Mouse (Mus musculus): Measurements from ENCODE around the gene Nhsl1. TPM values are rescaled to one million over a fixed set of nuclear protein-coding genes. Genes with fewer than 3 reads are reported as not detected.
A peak's percentile ranks its signal among the peaks of the same experiment; 100 is the strongest.

Nhsl1 gene
- polyA plus RNA-seq, 1 experiment from 2014 or later = 8.2 TPM

DNA sequence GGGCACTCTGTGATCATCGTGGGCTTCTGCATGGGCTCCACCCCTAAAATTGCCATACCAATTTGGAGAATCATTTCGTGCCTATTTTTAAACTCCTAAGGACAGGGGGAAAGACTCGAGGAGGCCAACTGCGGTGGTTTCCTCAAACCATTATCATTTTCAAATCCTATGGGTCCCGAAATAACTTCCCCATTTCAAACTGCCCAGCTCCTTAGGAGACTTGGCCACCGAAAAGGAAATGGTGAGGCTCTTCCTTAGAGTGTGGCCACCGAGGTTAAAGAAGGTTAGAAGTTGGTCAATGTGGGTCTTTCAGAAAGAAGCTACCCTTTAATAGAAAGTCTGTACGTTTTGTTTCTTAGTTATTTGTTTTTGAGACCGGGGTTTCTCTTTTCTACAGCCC is 104.8 kb downstream of the Nhsl1 start:
- no peak for ATAC-seq (ENCODE audit: insufficient number of reproducible peaks, insufficient read depth, low FRiP score, low TSS enrichment, low read depth)
- Histone ChIP-seq H3K27me3 (no peaks in the 10 kb centered on the region), H3K4me3 (no peak overlapping the region), H3K36me3 (no peaks in the 10 kb centered on the region; the same call in 1 of the 2 replicates), H3K9ac (no peak overlapping the region), H3K9me3 (no peaks in the 10 kb centered on the region), H3K27ac (no peak overlapping the region; the same call in 1 of the 2 replicates), H3K4me2 (no peak overlapping the region), H3K4me1 (peaks cover 8% of the 10 kb centered on the region; the same call in 1 of the 2 replicates)
- 68% methylated on average over 9 of the region's 9 CpGs for WGBS

- no peak overlapping the region for H3K4me3 ChIP-seq
- 91% methylated on average over 9 of the region's 9 CpGs for WGBS
- H3K4me1 ChIP-seq = peaks cover 20% of the 10 kb centered on the region
- H3K9ac ChIP-seq = no peak overlapping the region
- H3K36me3 ChIP-seq = peaks cover 12% of the 10 kb centered on the region
- no peak overlapping the region for H3K4me2 ChIP-seq
- ATAC-seq (ENCODE audit: insufficient number of reproducible peaks, insufficient read depth, low FRiP score, low TSS enrichment, low read depth) = no peak
- H3K27me3 ChIP-seq = no peaks in the 10 kb centered on the region
- no peaks in the 10 kb centered on the region for H3K9me3 ChIP-seq
- no peak overlapping the region for H3K27ac ChIP-seq
Observed at GRCm38 (mm10) chr10:18427866-18428265, 109.1 kb downstream of the Nhsl1 start.

- H3K36me3 ChIP-seq = peaks cover 12% of the 10 kb centered on the region
- no peak overlapping the region for H3K9ac ChIP-seq
- peaks cover 24% of the 10 kb centered on the region for H3K4me1 ChIP-seq
- no peak overlapping the region for H3K4me2 ChIP-seq
- no peaks in the 10 kb centered on the region for H3K27me3 ChIP-seq
- 96% methylated on average over 3 of the region's 3 CpGs for WGBS
- no peak for ATAC-seq (ENCODE audit: insufficient number of reproducible peaks, insufficient read depth, low FRiP score, low TSS enrichment, low read depth)
- peak overlapping the region; percentile 16; the same call in 1 of the 2 replicates for H3K27ac ChIP-seq
- H3K4me3 ChIP-seq = no peak overlapping the region
- no peaks in the 10 kb centered on the region for H3K9me3 ChIP-seq
Observed at GRCm38 (mm10) chr10:18429533-18429932, 110.7 kb downstream of the Nhsl1 start.

- 75% methylated on average over 8 of the region's 8 CpGs for WGBS
- Histone ChIP-seq H3K9me3 (no peaks in the 10 kb centered on the region), H3K4me2 (no peak overlapping the region), H3K36me3 (peaks cover 12% of the 10 kb centered on the region), H3K4me3 (no peak overlapping the region), H3K27ac (peak overlapping the region; percentile 81), H3K9ac (no peak overlapping the region), H3K27me3 (no peaks in the 10 kb centered on the region), H3K4me1 (peaks cover 30% of the 10 kb centered on the region)
- 0 out of 2 replicates have a peak, but pooled peaks have one; percentile 48 for ATAC-seq (ENCODE audit: insufficient number of reproducible peaks, insufficient read depth, low FRiP score, low TSS enrichment, low read depth)
Observed at GRCm38 (mm10) chr10:18430141-18430540, 111.4 kb downstream of the Nhsl1 start.

- ATAC-seq (ENCODE audit: insufficient number of reproducible peaks, insufficient read depth, low FRiP score, low TSS enrichment, low read depth) = no peak
- H3K27me3 ChIP-seq = no peaks in the 10 kb centered on the region
- H3K36me3 ChIP-seq = peaks cover 12% of the 10 kb centered on the region
- H3K4me3 ChIP-seq = peak overlapping the region; percentile 44
- peak overlapping the region; percentile 70 for H3K9ac ChIP-seq
- H3K4me2 ChIP-seq = peak overlapping the region; percentile 73
- H3K27ac ChIP-seq = peak overlapping the region; percentile 81
- no peaks in the 10 kb centered on the region for H3K9me3 ChIP-seq
- 2% methylated on average over 18 of the region's 18 CpGs for WGBS
- peaks cover 38% of the 10 kb centered on the region for H3K4me1 ChIP-seq
Observed at GRCm38 (mm10) chr10:18430973-18431372, 112.2 kb downstream of the Nhsl1 start.

DNA sequence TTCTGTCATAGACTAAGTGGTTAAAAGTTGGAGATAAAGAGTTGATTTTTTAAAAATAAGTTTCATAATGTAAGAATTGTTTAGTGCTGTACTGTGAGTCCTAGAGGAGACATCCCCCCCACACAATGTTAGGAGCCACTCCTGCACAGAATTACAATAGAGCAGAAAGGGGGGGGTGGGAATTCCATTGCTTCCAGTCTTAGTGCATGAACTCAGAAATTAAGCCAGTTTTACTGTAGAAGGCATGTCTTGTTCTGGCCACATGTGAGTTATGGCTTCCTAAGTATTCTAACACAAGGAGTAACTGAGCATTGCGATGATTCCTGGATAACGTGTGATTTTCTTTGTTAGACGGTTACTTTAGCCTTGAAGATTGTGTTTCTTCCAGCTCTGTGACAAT is 112.8 kb downstream of the Nhsl1 start:
- H3K9me3 ChIP-seq = no peaks in the 10 kb centered on the region
- H3K4me2 ChIP-seq = peak overlapping the region; percentile 73
- no peak for ATAC-seq (ENCODE audit: insufficient number of reproducible peaks, insufficient read depth, low FRiP score, low TSS enrichment, low read depth)
- H3K4me3 ChIP-seq = peak overlapping the region; percentile 12; the same call in 1 of the 2 replicates
- 82% methylated on average over 3 of the region's 3 CpGs for WGBS
- no peak overlapping the region for H3K27ac ChIP-seq
- H3K36me3 ChIP-seq = peaks cover 12% of the 10 kb centered on the region
- H3K4me1 ChIP-seq = peaks cover 44% of the 10 kb centered on the region
- no peak overlapping the region for H3K9ac ChIP-seq
- no peaks in the 10 kb centered on the region for H3K27me3 ChIP-seq

- H3K27me3 ChIP-seq = no peaks in the 10 kb centered on the region
- peaks cover 50% of the 10 kb centered on the region for H3K4me1 ChIP-seq
- peak overlapping the region; percentile 90 for H3K27ac ChIP-seq
- no peaks in the 10 kb centered on the region for H3K36me3 ChIP-seq
- H3K4me2 ChIP-seq = 0 out of 2 replicates have a peak overlapping the region, but pooled peaks have one; percentile 12
- no peaks in the 10 kb centered on the region for H3K9me3 ChIP-seq
- no peak overlapping the region for H3K4me3 ChIP-seq
- no peak overlapping the region for H3K9ac ChIP-seq
- WGBS = 41% methylated on average over 6 of the region's 6 CpGs
- no peak for ATAC-seq (ENCODE audit: insufficient number of reproducible peaks, insufficient read depth, low FRiP score, low TSS enrichment, low read depth)
Observed at GRCm38 (mm10) chr10:18435454-18435853, 116.7 kb downstream of the Nhsl1 start.

GRCm38 (mm10) chr10:18435938-18436337 is 117.2 kb downstream of the Nhsl1 start:
- Histone ChIP-seq H3K36me3 (no peaks in the 10 kb centered on the region), H3K9me3 (no peaks in the 10 kb centered on the region), H3K27me3 (no peaks in the 10 kb centered on the region), H3K27ac (peak overlapping the region; percentile 90), H3K4me2 (peak overlapping the region; percentile 12), H3K9ac (0 out of 2 replicates have a peak overlapping the region, but pooled peaks have one; percentile 3), H3K4me3 (no peak overlapping the region), H3K4me1 (peaks cover 46% of the 10 kb centered on the region)
- WGBS = 21% methylated on average over 7 of the region's 7 CpGs
- peak; percentile 10; the same call in 1 of the 2 replicates for ATAC-seq (ENCODE audit: insufficient number of reproducible peaks, insufficient read depth, low FRiP score, low TSS enrichment, low read depth)

- 34% methylated on average over 2 of the region's 2 CpGs for WGBS
- ATAC-seq (ENCODE audit: insufficient number of reproducible peaks, insufficient read depth, low FRiP score, low TSS enrichment, low read depth) = no peak
- H3K27me3 ChIP-seq = no peaks in the 10 kb centered on the region
Observed at GRCm38 (mm10) chr10:18437584-18437983, 118.8 kb downstream of the Nhsl1 start.

DNA sequence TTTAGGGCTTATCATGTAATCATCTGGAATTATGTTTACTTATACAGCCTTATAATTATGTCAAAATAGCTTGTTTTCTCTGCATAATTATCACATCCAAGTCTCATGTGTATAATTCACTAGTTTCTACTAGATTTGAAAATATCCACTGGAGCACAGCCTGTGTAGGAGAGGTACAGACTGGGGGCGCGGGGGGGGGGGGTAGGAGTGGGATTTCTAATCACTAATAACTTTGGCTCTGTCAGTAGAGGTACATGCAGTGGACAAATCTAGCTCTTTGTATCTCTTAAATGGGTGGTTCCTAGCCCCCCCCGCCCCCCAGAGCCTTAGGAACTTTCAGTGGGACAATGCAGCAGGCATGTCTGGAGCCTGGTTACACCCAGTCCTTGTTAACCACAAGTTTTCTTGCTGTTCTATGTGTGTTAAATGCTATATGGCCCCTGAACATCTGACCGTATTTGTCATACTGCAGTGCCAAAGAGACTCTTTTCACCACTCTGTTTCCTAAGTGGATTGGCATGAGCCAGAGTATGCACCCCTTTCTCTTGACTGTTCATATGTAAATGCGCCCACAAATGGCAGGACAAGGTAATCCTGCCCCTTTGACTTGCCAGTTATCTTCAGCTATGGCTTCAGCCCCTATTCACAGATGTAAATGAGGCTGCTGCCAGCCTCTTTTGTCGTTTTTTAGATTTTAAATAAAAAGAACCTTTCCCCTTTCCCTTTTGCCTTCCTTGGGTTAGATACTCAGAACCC is 127.0 kb downstream of the Nhsl1 start:
- ATAC-seq (ENCODE audit: insufficient number of reproducible peaks, insufficient read depth, low FRiP score, low TSS enrichment, low read depth) = no peak
- Histone ChIP-seq H3K4me1 (peaks cover 17% of the 10 kb centered on the region), H3K27ac (0 out of 2 replicates have a peak overlapping the region, but pooled peaks have one; percentile 22), H3K36me3 (no peaks in the 10 kb centered on the region), H3K27me3 (no peaks in the 10 kb centered on the region), H3K4me3 (no peak overlapping the region), H3K9ac (no peak overlapping the region), H3K9me3 (no peaks in the 10 kb centered on the region), H3K4me2 (no peak overlapping the region)
- WGBS = 36% methylated on average over 6 of the region's 6 CpGs

More at GRCm38 (mm10) chr10:18437584-18437983, 118.8 kb downstream of the Nhsl1 start:
- no peak overlapping the region for H3K4me3 ChIP-seq
- H3K4me1 ChIP-seq = peaks cover 39% of the 10 kb centered on the region
- no peak overlapping the region for H3K9ac ChIP-seq
- H3K9me3 ChIP-seq = no peaks in the 10 kb centered on the region
- H3K27ac ChIP-seq = peak overlapping the region; percentile 52
- H3K36me3 ChIP-seq = no peaks in the 10 kb centered on the region
- no peak overlapping the region for H3K4me2 ChIP-seq

DNA sequence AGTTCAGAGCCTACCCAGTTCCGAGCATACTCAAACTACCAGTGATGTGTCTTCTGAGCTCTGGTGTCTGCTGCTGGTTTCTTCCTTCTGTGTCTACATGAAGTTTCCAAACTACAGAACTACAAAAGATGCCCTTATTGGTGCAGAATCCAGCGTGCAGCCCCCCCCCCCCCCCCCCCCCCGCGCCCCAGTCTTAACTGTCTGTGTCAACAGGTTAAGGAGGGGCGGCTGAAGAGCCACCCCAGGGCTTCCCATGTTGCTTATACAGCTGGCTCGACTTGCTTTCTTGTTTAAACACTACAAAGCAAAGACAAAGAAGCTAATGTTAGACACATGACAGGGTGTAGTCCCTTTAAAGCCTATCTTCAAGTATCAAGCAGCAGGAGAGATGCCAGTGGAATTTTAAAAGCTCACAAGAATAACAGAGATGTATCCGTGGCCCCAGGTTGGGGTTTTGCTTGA is 127.6 kb downstream of the Nhsl1 start:
- no peaks in the 10 kb centered on the region for H3K9me3 ChIP-seq
- no peaks in the 10 kb centered on the region for H3K27me3 ChIP-seq
- 10% methylated on average over 6 of the region's 7 CpGs for WGBS
- H3K4me2 ChIP-seq = no peak overlapping the region
- no peak for ATAC-seq (ENCODE audit: insufficient number of reproducible peaks, insufficient read depth, low FRiP score, low TSS enrichment, low read depth)
- H3K9ac ChIP-seq = no peak overlapping the region
- 0 out of 2 replicates have a peak overlapping the region, but pooled peaks have one; percentile 22 for H3K27ac ChIP-seq
- no peak overlapping the region for H3K4me3 ChIP-seq
- H3K4me1 ChIP-seq = peaks cover 17% of the 10 kb centered on the region
- no peaks in the 10 kb centered on the region for H3K36me3 ChIP-seq

DNA sequence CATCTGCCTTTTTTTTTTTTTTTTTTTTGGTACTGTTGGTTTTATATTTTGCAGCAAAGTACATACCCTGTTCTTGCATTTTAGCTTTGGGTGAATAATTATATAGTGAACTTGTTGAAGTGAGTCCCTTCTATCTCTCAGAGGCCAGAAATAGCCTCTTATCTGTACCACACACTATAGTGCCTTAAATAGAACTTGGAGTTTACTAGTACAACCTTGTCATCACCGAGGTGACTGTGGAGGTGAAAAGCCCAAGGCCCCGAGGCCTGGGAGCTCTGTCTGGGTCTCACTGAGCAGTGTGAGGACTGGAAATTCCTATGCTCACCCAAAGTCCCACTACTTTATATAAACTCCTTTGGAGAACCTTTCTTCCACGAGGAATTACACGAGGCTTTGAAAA is 128.5 kb downstream of the Nhsl1 start:
- H3K4me2 ChIP-seq = no peak overlapping the region
- WGBS = 53% methylated on average over 4 of the region's 4 CpGs
- H3K9me3 ChIP-seq = no peaks in the 10 kb centered on the region
- no peak for ATAC-seq (ENCODE audit: insufficient number of reproducible peaks, insufficient read depth, low FRiP score, low TSS enrichment, low read depth)
- no peak overlapping the region for H3K27ac ChIP-seq
- H3K27me3 ChIP-seq = no peaks in the 10 kb centered on the region
- H3K9ac ChIP-seq = no peak overlapping the region
- no peaks in the 10 kb centered on the region for H3K36me3 ChIP-seq
- peaks cover 17% of the 10 kb centered on the region for H3K4me1 ChIP-seq
- no peak overlapping the region for H3K4me3 ChIP-seq
